Mouse (Mus musculus) CD8-positive naive resting alpha-beta T cell, adult 2 months (primary cell): ENCODE data around the gene Rbm34.
"Not testable (repeated sequence)": the region's sequence is repeated elsewhere in the genome, so short reads cannot be mapped to it uniquely, and the experiment has no call there.

ENCODE experiments used
- DNase-seq, 2 experiments: peaks; one replicate each; pipeline ENCODE4 v3.0.0; 2022; ENCODE audit warnings: low read depth in 2 of 2, low spot score in 2 of 2

Rbm34 gene

DNA sequence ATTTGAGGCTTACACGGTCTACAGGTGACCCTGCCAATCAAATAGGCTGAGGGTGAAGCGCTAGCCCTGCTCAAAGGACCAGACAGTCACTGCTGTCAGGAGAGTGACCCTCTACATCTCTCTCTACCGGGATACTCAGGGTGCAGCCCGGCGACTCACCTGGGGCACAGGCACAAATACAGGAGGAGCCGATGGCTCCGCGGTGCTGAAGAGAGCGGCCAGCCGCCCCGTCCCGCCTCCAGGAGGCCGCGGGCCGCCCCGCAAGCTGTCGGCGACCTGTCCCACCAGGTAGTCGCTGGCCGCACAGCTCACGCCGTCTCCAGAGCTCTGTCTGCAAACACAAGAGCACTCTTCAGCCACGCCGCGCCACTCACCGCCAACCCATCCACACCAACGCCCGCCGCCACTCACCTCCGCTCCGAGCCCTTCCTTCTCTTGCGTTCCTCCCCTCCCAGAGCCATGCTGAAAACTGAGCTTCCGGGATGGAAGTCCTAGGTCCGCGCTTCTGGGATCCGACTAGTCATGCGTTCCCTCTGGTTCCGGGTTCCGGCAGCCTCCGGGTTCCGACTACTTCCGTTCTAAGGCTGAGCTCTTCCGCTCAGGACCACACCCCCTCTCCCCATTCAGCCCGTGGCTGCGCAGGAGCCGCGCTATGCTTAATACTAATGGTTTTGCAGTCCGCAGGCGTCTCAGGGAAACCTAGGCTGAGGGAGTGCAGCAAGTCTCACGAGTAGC is at the start of gene Rbm34:
Rbm34 (minus strand) TSS at position 493 of the 735 bp plus-strand sequence.
- DNase-seq, result peak; percentile 93 to 95

DNA sequence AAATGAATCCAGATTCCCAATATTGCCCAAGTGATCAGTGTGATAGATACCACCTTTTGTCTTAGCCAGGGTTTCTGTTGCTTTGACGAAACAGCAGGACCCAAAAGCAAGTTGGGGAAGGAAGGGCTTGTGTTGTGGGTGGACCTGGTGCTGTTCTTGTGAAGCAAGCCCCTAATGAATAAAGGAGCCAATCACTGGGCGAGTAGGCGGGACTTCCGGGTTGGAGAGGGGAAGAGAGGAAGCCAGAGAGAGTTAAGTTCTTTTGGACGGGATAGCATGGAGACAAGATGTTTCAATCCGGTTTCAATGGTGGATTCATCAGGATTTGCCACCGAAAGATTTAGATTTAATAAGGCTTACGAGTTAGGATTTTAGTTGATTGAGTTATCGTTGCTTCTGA is 40.8 kb upstream of the Rbm34 start:
- no peak for DNase-seq

DNA sequence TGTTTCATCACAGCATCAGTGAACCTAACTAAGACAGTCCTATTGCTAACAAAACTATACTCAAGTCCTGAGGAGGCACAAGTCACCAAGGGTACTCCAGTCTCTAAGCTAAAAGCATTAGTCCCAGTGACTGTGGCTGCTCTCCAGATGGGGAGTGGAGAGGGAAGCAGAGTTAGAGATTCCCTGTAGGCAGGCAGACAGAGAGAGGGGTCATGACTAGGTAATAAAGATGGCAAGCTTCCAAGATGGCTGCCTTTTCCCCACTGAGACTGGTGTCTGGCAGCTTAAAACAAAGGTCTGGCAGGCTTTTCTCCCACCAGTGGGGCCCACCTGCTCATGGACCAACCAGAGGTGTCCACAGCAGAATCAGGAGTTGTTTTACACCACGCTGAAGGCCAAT is 23.6 kb upstream of the Rbm34 start:
- no peak for DNase-seq

DNA sequence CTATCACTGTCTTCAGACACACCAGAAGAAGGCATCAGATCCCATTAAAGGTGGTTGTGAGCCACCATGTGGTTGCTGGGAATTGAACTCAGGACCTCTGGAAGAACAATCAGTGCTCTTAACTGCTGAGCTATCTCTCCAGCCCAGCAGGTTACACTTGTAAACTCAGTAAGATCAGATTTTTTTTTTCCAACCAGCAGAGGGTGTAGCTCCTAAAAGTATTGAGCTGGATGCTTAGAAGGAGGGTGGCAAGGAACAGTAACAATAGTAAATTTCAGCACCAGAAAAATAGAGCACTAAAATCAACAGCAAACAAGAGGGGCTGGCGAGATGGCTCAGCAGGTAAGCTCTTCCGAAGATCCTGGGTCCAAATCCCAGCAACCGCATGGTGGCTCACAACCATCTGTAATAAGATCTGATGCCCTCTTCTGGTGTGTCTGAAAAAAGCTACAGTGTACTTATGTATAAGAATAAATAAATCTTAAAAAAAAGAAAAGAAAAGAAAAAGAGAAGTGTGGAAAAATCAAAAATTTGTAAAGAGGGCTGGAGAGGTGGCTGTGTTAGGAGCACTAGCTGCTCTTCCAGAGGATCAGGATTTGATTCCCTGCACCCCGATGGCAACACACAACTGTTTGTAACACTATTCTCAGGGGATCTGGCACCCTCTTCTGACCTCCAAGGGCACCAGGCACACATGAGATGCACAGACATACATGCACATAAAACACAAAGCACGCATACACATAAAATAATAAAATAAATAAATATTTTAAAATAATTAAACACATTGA is 18.7 kb upstream of the Rbm34 start:
- DNase-seq, result no peak

DNA sequence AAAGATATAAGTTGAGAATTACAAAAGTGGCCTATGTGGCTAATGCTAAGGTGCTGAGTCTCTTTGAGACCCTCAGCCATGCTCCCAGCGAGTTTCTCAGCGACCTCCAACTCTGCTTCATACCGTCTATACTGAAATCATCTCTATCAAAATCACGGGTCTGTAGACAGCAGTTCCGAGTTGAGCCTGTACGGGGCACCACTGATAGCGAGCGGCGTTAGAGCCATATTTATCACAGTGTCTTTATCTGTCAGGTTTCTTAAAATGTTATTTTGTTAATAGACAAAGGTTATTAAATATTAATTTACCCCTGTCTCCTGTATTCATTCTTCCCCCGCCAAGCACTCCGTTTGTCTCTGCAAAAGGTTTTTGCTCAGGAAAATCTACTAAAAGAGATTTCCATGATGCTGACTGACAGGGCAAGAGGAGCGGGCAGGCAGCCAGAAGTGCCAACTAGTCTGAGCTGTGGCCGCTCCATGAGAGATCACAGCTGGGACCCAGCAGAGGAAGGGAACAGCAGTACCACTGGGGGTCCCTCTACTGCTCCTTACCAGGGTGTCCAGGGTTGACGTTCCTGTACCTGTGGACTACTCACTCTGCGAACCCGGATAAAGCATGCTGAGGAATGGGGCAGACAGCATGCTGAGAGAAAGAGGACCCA is 17.6 kb upstream of the Rbm34 start:
- DNase-seq, result no peak

DNA sequence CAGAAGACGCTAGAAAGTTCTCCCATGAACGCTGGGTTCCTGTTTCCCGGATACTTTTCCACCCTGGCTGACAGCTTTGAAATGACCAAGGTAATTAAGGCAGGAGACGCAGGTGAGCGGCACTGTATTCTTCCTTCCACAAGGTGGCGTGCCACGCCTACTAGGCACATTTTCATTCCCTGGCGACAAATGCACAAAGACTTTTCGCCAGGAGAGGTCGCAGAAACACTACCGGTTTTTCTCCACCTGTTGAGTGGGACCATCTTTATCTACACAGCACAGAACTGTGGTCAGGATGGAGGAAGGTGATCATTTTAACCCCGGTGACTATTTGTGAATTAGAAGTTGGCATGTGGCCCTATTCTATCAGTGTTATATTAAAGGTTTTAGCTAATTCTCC is 15.6 kb upstream of the Rbm34 start:
- peak; percentile 60 to 71 for DNase-seq

DNA sequence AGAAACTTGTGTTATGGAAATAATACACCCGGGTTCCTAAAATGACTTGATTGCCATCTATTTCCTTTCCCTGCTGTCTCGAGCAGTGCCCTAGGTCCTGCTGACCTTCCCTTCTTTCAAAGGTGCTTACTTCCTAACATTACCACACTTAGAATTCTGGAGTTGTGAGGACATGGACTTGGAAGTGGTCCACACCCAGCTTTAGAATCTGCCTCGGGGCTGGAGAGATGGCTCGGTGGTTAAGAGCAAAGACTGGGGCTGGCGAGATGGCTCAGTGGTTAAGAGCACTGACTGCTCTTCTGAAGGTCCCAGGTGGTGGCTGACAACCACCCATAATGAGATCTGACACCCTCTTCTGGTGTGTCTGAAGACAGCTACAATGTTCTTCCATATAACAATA is 9.2 kb upstream of the Rbm34 start:
- DNase-seq, result no peak

DNA sequence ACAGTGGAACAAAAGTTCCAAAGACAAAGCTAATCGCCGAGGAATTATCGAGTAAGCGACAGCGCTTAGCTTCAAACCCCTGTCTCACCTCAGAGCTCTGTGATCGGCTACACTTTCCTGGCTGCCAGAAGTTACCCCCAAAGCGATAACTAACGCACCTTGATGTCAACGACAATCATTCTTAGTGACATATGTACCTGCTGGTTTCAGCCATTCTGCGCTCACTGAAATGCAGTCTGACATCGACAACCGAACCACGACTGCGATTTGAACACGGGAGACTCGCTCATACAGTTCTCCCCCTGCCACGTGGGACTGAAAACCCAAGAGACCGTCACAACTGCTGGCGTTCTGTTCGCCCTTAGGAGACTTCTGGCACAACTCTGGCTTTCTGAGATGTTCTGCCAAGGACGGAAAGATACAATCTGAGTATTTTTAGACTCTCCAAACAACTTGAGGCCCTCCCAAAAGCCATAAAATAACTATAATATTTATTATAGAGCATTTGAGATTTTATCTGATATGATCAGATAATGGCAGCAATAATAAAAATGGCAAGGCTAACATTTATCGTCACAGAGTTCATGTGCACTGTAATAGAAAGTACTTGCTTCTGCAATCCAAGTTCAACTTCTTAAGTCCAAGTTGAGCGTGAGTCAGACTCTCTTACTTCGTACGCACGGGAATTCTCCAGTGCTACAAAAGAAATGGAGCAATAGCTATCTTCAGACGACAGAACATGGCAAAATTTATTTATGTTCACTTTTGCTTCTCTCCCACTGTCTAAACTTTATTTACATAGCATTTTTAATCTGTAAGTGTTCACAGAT is 8.4 kb upstream of the Rbm34 start:
- no peak for DNase-seq

DNA sequence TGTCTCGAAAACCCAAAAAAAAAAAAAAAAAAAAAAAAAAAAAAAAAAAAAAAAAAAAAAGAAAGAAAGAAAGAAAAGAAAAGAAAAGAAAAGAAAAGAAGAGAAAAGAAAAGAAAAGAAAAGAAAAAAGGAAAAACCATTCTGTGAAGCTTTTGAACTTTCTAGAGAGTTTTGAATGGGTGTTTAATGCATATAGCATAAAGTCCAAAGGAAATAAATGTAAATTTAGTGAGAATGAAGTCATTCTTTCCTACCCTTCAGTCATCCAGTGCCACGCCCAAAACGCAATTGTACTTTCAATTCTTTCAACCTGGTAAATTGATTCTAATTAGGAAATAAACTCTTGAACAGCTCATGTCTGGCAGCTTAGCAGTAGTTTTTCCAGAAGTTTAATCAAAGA is 7.7 kb upstream of the Rbm34 start:
- not testable (repeated sequence) for DNase-seq

DNA sequence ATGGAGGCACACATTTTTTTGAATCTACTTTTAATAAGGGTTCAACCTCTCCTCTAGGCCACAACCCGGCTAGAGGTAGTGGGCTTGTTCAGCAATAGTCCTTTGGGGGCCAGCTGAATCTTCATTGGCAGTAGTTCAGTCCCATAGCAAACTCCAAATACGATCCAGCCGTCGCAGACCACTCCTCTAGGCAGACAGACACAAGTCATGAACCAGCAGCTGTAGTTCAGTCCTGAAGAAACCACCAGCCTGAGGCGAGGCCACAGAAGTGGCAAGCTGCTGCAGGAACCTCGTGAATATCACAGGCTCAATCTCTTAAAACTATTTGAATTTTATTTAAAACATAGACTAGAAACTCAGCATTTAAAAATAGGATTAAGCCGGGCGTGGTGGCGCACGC is 7.2 kb upstream of the Rbm34 start:
- DNase-seq, result no peak

DNA sequence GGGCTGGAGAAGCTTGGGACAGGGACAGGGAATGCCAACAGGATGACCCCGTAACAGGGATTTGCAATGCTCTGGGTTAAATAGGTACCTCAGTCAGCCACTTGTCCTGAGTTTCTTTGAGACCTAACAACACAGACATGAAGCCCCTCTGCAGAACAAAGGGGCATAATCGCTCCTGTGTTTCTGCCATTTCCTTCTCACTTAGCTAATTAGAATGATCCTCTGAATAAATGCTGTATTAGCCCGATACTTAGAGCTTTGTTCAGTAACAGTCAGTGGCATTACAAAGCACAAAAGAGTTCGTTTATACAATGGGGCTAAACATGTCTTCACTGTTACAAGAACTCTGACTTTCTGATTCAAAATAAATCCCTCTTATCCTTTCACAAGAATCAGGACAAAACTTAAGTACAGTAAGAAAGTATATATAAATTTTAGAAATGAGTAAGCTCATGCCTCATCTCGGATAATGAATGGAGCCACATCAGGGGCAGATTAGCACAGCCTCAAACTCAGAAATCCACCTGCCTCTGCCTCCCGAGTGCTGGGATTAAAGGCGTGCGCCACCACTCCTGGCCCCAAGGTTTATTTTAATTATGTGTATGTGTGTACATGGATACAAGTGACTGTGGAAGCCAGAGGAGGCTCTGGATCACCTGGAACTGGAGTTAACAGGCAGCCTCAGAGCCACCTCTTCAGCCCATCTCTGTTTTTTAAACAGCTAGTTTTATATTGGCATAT is 5.9 kb upstream of the Rbm34 start:
- DNase-seq, result no peak

DNA sequence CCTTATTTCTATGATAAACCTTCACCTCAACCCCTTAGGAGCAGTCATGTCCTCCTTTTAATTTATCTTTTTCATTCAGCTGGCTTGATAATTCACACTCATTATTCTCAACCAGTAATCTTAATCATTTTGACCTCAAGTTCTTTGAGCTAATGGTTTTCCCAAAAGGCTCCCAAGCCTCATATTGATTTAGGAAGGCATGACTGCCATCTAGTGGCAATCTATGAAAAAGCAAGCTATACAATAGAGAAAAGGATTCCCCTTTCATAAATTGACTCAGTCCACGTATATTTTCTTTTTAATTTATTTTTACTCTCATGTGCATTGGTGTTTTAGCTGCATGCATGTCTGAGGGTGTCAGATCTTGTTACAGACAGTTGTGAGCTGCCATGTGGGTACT is 4.8 kb upstream of the Rbm34 start:
- peak in 1 of 2 experiments; percentile 25 for DNase-seq

DNA sequence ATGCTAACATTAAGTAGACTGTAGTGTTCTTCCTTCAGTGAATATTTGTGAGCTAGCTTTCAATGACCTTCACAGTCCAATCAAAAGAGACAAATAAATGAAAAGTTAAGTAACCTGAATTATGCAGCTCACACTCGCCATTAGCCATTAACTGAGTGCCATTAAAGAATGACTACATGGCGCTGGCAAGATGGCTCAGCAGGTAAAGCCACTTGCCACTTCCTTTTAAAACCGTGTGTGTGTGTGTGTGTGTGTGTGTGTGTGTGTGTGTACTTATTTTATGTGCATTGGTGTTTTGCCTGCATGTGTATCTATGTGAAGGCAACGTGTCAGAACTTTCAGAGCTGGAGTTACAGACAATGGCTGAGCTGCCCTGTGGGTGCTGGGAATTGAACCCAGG is 3.6 kb upstream of the Rbm34 start:
- DNase-seq, result no peak

DNA sequence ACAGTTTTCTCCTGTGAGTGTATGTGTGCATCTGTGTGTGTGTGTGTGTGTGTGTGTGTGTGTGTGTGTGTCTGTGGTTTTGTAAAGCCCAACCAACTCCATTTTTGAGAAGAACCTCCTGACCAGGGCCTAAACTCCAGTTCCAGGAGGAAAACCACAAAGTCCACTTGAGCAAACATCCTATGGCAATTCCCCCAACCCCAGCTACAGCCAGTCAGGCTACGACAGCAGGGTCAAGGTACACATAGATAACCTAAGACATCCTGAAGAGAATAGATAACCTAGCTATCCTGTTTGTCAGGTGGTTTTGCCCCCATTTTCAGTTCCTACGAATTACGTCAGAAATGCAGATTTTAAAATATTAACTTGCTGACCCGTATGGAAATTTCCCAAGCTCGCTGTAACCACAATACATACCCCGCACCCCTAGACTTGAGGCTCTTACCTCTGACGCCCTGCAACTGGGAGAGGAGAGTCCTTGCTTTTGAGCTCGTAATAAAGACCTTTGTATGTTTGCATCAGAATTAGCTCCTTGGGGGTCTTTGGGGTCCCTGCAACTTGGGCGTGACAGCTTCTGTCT is 2.9 kb upstream of the Rbm34 start:
- no peak for DNase-seq

DNA sequence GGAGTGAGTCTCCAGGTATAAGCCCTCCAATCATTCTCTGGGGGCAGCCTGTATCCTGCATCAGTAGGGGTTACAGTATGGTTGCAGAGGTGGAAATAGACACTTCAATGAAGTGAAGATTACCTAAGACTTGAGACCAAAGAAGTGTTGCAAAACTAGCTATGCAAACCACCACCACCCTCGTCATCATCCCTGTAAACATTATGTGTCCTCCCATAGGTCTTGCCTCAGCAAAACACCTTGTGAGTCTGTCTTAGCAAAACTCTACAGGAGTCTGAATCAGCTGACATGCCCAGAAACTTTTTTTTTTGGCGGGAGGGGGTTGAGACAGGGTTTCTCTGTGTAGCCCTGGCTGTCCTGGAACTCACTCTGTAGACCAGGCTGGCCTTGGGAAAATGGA is 1.8 kb upstream of the Rbm34 start:
- no peak for DNase-seq

DNA sequence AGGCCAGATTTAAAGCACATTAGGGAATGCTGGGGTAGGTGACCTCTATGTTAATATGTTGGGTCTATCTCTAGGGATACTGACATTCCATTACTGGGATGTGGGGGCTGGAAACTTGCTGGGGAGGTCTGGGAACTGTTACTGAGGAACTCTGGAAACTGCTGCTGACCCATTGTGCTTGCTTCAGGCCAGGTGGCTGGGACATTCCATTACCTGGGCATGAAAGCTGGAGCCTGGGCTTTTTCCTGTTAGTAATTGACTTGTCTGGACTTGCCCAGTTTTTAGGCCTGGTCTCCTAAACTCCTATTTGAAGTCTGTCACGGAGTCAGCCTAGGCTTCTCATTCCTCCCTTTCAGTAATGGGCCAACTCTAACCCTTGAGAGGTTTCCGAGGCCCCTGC is 1.2 kb upstream of the Rbm34 start:
- DNase-seq, result no peak

DNA sequence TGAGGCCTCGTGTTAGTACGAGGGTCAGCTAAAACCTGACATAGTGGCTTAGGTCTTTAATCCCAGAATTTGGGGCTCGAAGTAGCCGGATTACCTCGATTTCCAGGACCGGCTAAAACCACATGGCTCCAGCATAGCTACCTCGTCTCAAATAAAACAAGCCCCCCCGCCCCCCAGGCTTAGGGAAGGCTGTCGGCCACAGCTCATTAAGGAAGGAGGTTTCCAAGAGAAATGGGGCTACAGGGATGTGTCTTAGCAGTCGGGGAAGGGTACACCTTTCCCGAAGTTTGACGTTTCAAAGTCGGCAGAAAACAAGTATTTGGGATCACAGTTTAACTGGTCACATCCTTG is 418 bp upstream of the Rbm34 start:
- no peak for DNase-seq

DNA sequence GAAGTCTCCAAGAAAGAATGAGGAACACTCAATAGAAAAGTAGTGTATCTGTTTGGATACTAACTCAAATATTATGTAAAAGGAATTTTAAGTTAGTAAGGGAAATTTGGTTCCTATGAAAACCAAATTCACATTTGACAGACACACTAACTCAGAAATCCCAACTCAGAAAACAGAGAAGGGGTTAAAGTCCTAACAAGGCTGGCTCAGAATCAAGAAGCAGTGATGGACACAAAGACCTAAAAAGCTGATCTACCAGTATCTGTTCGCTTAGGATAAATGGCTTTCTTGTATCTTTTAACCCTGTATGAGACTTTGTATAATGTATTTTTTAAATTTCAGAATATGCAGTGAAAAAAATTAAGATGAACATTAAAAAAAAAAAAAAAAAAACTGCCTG is 1.3 kb downstream of the Rbm34 start:
- no peak for DNase-seq

DNA sequence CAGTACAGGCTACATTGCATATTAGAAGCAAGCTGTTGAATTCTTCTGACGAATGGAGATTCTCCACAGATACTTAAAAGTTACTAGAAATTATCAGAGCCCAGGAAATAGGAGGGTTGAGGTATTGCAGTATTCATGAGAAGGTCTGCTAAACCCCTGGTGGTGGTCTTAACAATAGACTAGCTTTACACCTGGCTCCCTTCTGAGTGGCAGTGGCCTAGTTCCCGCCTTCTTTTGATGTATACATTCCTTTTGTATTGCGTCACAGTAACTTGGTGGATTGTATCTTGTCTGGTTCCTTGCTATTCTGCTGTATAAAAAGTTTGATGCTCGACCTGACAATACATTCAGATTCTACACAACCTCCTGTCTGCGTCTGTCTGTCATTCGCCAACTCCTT is 2.8 kb downstream of the Rbm34 start:
- no peak for DNase-seq

DNA sequence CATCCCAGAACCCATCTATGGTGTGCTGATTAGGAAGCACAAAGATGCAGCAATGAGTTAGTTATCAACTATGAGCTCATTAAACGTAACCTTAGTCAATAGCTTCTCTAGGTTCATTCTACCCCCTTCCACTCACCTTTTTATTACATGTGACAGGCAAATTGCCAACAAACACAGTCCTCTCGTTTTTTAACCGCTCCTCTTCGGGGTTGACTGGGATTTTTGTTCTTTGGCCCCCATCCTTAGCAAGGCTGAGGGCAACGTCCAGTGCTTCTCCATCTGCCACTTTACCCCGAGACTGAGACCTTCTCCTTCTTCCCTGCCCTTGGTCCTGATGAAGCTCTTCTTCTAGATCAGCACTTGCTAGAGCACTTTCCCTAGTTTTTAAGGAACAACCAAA is 5.6 kb downstream of the Rbm34 start:
- no peak for DNase-seq
